Mouse (Mus musculus) embryonic fibroblast, embryonic 13.5 days (primary cell): Measurements from ENCODE around the gene Lgals9.

Experiments used
- CTCF ChIP-seq: IDR thresholded peaks from 2 replicates; pipeline ENCODE4 v1.5.1; 2011; ENCODE audit warnings: mild to moderate bottlenecking, control low read depth, low read length, moderate library complexity, borderline replicate concordance; ENCODE audit not compliant: insufficient read depth
- POLR2A ChIP-seq: IDR thresholded peaks from 2 replicates; pipeline ENCODE4 v1.6.1; 2011; ENCODE audit warnings: low read depth, mild to moderate bottlenecking, control low read depth, low read length, moderate library complexity

GRCm38 (mm10) chr11:78924916-78925315, 59.8 kb downstream of the Lgals9 start:
- TF ChIP-seq CTCF (no peak), POLR2A (no peak)
